Mouse (Mus musculus) liver, adult (tissue): ENCODE measurements around the gene 4921517D22Rik.

Experiments used
- GATA4 ChIP-seq: IDR thresholded peaks from 2 replicates; pipeline ENCODE4 v1.6.1; 2014; ENCODE audit warnings: mild to moderate bottlenecking, low read length; ENCODE audit not compliant: insufficient replicate concordance

The 4921517D22Rik gene

GRCm38 (mm10) chr13:59699131-59699530 is 5.2 kb upstream of the 4921517D22Rik start:
- no peak for TF ChIP-seq GATA4

GRCm38 (mm10) chr13:59695781-59696180 is 1.9 kb upstream of the 4921517D22Rik start:
- no peak for TF ChIP-seq GATA4

DNA sequence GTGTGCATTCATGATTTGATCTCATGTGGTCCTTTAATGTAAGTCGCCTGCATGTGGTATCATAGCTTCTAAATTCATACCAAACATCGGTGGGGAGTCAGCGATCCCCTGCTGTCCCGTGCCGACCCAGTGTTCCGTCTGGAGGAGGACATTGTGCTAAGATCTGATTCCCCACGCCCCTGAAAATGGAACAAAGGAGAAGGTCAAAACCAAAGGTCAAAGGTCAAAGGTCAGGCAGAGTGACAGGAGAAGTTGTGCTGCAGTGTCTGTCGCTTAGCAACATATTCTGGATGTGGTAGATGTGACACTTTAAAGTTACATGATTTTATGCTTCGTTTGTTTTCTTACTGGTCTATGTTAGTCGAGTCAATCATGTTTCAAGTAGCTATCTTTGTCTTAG is 2.4 kb downstream of the 4921517D22Rik start:
- no peak for TF ChIP-seq GATA4

- no peak for TF ChIP-seq GATA4
Measured at GRCm38 (mm10) chr13:59690576-59690975, 3.3 kb downstream of the 4921517D22Rik start.

- no peak for TF ChIP-seq GATA4
Measured at GRCm38 (mm10) chr13:59689843-59690242, 4.1 kb downstream of the 4921517D22Rik start.

- no peak for TF ChIP-seq GATA4
Measured at GRCm38 (mm10) chr13:59689313-59689712, 4.6 kb downstream of the 4921517D22Rik start.

GRCm38 (mm10) chr13:59688338-59688770 is 5.6 kb downstream of the 4921517D22Rik start:
- no peak for TF ChIP-seq GATA4

- TF ChIP-seq GATA4: no peak
Measured at GRCm38 (mm10) chr13:59685236-59685635, 8.7 kb downstream of the 4921517D22Rik start.

- no peak for TF ChIP-seq GATA4
Measured at GRCm38 (mm10) chr13:59682629-59683028, 11.3 kb downstream of the 4921517D22Rik start.

DNA sequence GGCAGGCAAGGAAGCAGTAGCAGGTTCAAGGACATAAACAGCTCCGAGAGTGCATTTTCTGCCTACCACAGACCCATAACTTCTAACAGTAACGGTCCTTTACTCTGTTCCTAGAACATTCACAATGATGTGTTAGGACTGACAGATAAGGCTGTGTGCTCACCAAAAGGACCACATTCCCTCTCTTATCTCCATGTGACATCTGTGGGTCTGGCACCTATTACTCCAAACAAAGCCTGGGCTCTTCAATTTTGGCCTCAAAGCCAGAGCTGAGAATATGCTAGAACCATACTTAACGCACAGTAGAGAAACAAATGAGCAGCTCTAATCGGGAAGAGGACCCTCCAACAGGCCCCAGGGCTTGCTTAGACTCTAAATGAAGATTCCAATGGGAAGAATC is 14.0 kb downstream of the 4921517D22Rik start:
- TF ChIP-seq GATA4: no peak

GRCm38 (mm10) chr13:59679306-59679705 is 14.6 kb downstream of the 4921517D22Rik start:
- TF ChIP-seq GATA4: no peak

GRCm38 (mm10) chr13:59676316-59677229 is 17.3 kb downstream of the 4921517D22Rik start:
- no peak for TF ChIP-seq GATA4

DNA sequence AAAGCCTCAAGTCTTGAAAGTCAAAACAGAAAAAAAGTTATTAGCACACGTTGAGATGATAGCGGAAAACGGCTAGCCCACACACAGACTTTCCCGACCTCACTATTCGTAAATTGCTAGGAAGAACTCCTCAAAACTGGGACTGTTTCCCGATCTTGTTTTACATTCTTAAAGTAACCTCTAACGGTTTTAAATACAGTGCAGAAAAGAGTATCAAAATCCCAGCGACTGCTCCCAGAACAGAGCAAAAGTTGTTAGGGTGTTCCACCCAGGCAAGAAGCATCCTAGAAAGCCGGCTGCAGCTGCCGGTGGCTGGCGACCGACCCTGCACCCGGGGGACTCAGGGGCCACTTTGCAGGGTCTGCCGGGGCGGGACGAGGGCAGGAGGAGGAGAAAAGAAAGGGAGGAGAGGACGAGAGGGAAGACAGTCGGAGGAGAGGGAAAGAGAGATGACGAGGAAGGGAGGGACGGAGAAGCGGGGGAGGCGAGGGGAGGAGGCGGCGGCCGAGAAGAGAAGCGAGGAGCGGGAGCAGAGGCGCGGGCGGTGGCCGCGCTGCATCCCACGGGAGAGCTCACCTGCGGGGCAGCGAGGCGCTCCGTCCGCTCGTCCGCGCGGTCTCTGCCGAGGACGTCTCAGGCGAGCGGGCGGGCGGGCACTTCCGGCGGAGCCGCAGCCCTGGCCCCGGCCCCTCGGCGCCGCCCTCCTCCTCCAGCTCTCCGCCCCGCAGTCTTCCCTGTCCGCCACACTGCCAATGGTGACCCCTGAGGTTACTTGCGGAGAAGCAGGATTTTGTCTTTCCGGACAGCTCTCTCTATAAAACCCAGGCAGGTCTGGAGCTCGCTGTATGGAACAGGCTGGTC is 18.5 kb downstream of the 4921517D22Rik start, which contains the start of gene Golm1:
Gene Golm1 (minus strand): TSS at position 661 of the 861 bp plus-strand sequence.
- TF ChIP-seq GATA4: no peak

DNA sequence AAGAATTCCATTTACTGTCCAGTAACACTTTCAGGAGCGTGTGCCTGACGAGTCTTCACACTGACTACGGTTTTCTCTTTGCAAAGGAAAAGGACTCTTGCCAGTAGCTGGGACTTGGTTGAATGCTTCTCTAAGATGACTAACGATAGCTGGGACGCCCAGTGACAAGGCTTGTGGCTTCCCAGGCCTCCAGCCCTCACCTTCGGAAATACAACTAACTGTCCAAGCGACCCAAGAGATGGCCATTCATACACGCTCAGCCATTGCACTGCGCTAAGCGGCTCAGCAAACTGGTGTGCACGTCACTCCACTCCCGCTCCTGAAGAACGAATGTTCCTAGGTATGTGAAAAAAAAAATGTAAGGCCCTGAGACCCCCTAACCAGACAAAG is 19.2 kb downstream of the 4921517D22Rik start:
- no peak for TF ChIP-seq GATA4

GRCm38 (mm10) chr13:59674215-59674614 is 19.7 kb downstream of the 4921517D22Rik start:
- no peak for TF ChIP-seq GATA4

DNA sequence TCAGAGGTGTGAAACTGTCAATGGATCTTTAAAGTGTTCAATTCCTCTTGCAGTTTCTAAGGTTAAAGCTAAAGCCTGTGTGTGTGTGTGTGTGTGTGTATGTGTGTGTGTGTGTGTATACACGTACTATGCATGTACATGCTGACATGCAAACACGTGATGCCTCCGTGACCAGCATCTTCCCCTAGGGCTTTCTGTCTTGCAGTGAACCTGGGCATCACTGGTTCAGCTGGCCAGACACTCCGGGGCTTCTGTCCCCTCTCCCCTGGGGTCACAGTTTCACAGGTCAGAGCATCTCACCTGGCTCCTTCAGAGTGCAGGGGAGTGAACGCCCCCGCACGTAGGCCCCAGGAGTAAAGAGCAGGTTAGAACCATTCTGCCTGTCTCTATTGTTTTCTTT is 20.3 kb downstream of the 4921517D22Rik start:
- TF ChIP-seq GATA4: no peak

DNA sequence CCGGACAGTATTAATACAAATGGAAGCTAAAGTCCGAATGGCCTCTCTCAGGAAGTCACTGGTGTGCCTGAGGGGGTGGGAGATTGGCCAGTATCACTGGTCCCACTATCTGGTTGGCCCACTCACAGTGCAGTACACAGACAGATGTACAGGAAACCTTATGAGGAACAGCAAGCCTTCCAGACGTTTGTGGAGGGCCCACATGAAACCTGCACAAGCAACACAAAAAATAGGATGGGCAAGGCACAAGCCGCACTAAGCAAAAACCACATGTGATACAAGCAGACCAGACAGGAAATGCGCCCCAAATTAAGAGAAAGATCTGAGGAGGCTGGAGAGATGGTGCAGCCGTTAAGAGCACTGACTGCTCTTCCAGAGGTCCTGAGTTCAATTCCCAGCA is 21.7 kb downstream of the 4921517D22Rik start:
- no peak for TF ChIP-seq GATA4
